In genomic region chr5:88711618-88712224, GRCm38 (mm10) we compare ENCODE assay signal across 9 mouse cellular contexts. TPM values are rescaled to one million over a fixed set of nuclear protein-coding genes. Genes with fewer than 3 reads are reported as not detected.
A peak's percentile ranks its signal among the peaks of the same experiment; 100 is the strongest.
DNase-seq lines count a peak whose midpoint lies in the region; ATAC-seq and TF ChIP-seq lines count a peak whose summit lies in the region.
"Had no signal": no experiment of that assay in that cellular context is flagged by ENCODE, and none has a peak within 500 bp of the region (broad histone marks: within the 10 kb centered on the region; RNA-seq: fewer than 3 reads in every experiment).

No protein-coding gene starts in this region.

- no peak overlapping the region for H3K4me2 ChIP-seq in lung, embryonic 14.5 days
- H3K4me2 ChIP-seq in forebrain, embryonic 16.5 days (ENCODE audit: low read length), result no peak overlapping the region
- H3K4me2 ChIP-seq in limb, embryonic 13.5 days (replicated peaks), result peak overlapping the region; percentile 28
- no peak overlapping the region for H3K4me2 ChIP-seq in stomach, embryonic 14.5 days (replicated peaks; ENCODE audit: low read depth, low read length)

- peak overlapping the region; percentile 63 for H3K27ac ChIP-seq in lung, embryonic 14.5 days (ENCODE audit: low read depth)
- no peak overlapping the region for H3K27ac ChIP-seq in forebrain, embryonic 16.5 days (ENCODE audit: low read length)
- peak overlapping the region; percentile 3; the same call in 1 of the 2 replicates for H3K27ac ChIP-seq in limb, embryonic 13.5 days
- peak overlapping the region; percentile 58; the same call in 1 of the 2 replicates for H3K27ac ChIP-seq in stomach, embryonic 14.5 days (ENCODE audit: low read length)
- H3K27ac ChIP-seq in thymus, adult 2 months (ENCODE audit: control insufficient read depth, insufficient read depth, low read length), result no peak overlapping the region

- H3K9me3 ChIP-seq in lung, embryonic 14.5 days (ENCODE audit: low read depth, low read length), result no peaks in the 10 kb centered on the region
- no peaks in the 10 kb centered on the region for H3K9me3 ChIP-seq in forebrain, embryonic 16.5 days (ENCODE audit: control insufficient read depth, low read length)
- H3K9me3 ChIP-seq in limb, embryonic 13.5 days, result no peaks in the 10 kb centered on the region
- H3K9me3 ChIP-seq in stomach, embryonic 14.5 days (ENCODE audit: control insufficient read depth, low read depth, low read length), result no peaks in the 10 kb centered on the region

- H3K9ac ChIP-seq in lung, embryonic 14.5 days, result 0 out of 2 replicates have a peak overlapping the region, but pooled peaks have one; percentile 13
- H3K9ac ChIP-seq in forebrain, embryonic 16.5 days (replicated peaks; ENCODE audit: low read depth, low read length), result no peak overlapping the region
- no peak overlapping the region for H3K9ac ChIP-seq in limb, embryonic 13.5 days
- no peak overlapping the region for H3K9ac ChIP-seq in stomach, embryonic 14.5 days (replicated peaks; ENCODE audit: low read depth, low read length)

- H3K4me1 ChIP-seq in lung, embryonic 14.5 days (ENCODE audit: insufficient read depth), result no peaks in the 10 kb centered on the region
- no peaks in the 10 kb centered on the region; the same call in 1 of the 2 replicates for H3K4me1 ChIP-seq in forebrain, embryonic 16.5 days (replicated peaks; ENCODE audit: control insufficient read depth, insufficient read depth, low read length)
- H3K4me1 ChIP-seq in limb, embryonic 13.5 days, result peaks cover 13% of the 10 kb centered on the region
- 0 out of 2 replicates have a peak, but pooled peaks cover 6% of the 10 kb centered on the region for H3K4me1 ChIP-seq in stomach, embryonic 14.5 days (ENCODE audit: control insufficient read depth, insufficient read depth, low read length)
- H3K4me1 ChIP-seq in thymus, adult 2 months (replicated peaks; ENCODE audit: control insufficient read depth, insufficient read depth, low read length), result no peaks in the 10 kb centered on the region

- no peak overlapping the region for H3K4me3 ChIP-seq in lung, embryonic 14.5 days (ENCODE audit: low read depth, low read length)
- no peak overlapping the region for H3K4me3 ChIP-seq in forebrain, embryonic 16.5 days (replicated peaks; ENCODE audit: low read length)
- H3K4me3 ChIP-seq in limb, embryonic 13.5 days, result no peak overlapping the region
- H3K4me3 ChIP-seq in stomach, embryonic 14.5 days (ENCODE audit: low read depth, low read length), result no peak overlapping the region
- H3K4me3 ChIP-seq in thymus, adult 2 months (ENCODE audit: control insufficient read depth, insufficient read depth, low read length), result no peak overlapping the region

- peak; percentile 66; the same call in 1 of the 2 replicates for ATAC-seq in lung, embryonic 14.5 days (ENCODE audit: insufficient read depth)
- peak; percentile 23; the same call in 1 of the 2 replicates for ATAC-seq in forebrain, embryonic 16.5 days
- ATAC-seq in limb, embryonic 13.5 days (ENCODE audit: low FRiP score, low read depth), result peak; percentile 62
- ATAC-seq in stomach, embryonic 14.5 days (ENCODE audit: insufficient number of reproducible peaks, insufficient read depth, low FRiP score, low read depth), result peak; percentile 54; the same call in 1 of the 2 replicates

- 21% methylated on average over 10 of the region's 10 CpGs for WGBS in lung, embryonic 14.5 days
- WGBS in forebrain, embryonic 16.5 days, result 22% methylated on average over 10 of the region's 10 CpGs
- WGBS in limb, embryonic 13.5 days, result 24% methylated on average over 10 of the region's 10 CpGs
- WGBS in stomach, embryonic 14.5 days, result 23% methylated on average over 10 of the region's 10 CpGs
- WGBS in thymus, adult 2 months, result 81% methylated on average over 10 of the region's 10 CpGs

- no peak for DNase-seq in lung, embryonic 14.5 days
- no peak for DNase-seq in lung, postnatal 14 days
- DNase-seq in thymus, adult 2 months, result no peak
- DNase-seq in urinary bladder, postnatal 14 days (ENCODE audit: low spot score), result no peak
- DNase-seq in kidney, postnatal 4 days, result no peak
- DNase-seq: thymus, postnatal 25 days had no signal

- TF ChIP-seq POLR2A in thymus, adult 2 months (IDR thresholded peaks at IDR 0.05; ENCODE audit: control insufficient read depth, extremely low read depth, insufficient read depth, low read length, poor library complexity), result no peak

- TF ChIP-seq CTCF in lung, embryonic 14.5 days (IDR thresholded peaks at IDR 0.05; ENCODE audit: low read depth), result no peak
- no peak for TF ChIP-seq CTCF in thymus, adult 2 months (IDR thresholded peaks at IDR 0.05; ENCODE audit: borderline replicate concordance, control insufficient read depth, extremely low read depth, insufficient read depth, low read length, poor library complexity)

- H3K36me3 ChIP-seq in lung, embryonic 14.5 days (ENCODE audit: insufficient read depth), result no peaks in the 10 kb centered on the region
- no peaks in the 10 kb centered on the region for H3K36me3 ChIP-seq in forebrain, embryonic 16.5 days (ENCODE audit: control insufficient read depth, insufficient read depth)
- no peaks in the 10 kb centered on the region for H3K36me3 ChIP-seq in limb, embryonic 13.5 days
- H3K36me3 ChIP-seq in stomach, embryonic 14.5 days (ENCODE audit: control insufficient read depth, insufficient read depth, low read length), result no peaks in the 10 kb centered on the region
- H3K36me3 ChIP-seq in thymus, adult 2 months (ENCODE audit: control insufficient read depth, insufficient read depth, low read length), result no peaks in the 10 kb centered on the region

- no peaks in the 10 kb centered on the region for H3K27me3 ChIP-seq in lung, embryonic 14.5 days (ENCODE audit: insufficient read depth, low read length)
- H3K27me3 ChIP-seq in forebrain, embryonic 16.5 days (replicated peaks; ENCODE audit: control insufficient read depth, insufficient read depth, low read length), result no peaks in the 10 kb centered on the region
- H3K27me3 ChIP-seq in limb, embryonic 13.5 days, result no peaks in the 10 kb centered on the region
- H3K27me3 ChIP-seq in stomach, embryonic 14.5 days (ENCODE audit: control insufficient read depth, insufficient read depth, low read length), result no peaks in the 10 kb centered on the region
- H3K27me3 ChIP-seq in thymus, adult 2 months (ENCODE audit: control insufficient read depth, insufficient read depth, low read length), result no peaks in the 10 kb centered on the region

RNA-seq across cellular contexts. Expression of gene Mob1b, which starts 8.9 kb away (rescaled TPM):
- polyA plus RNA-seq in lung, embryonic 14.5 days (2014; fragmentation: Nextera tagmentation; extraction: Ambion mirVana), result 16.0 and 17.1 TPM in 2 replicates
- polyA plus RNA-seq in forebrain, embryonic 16.5 days (2015; fragmentation: Nextera tagmentation; extraction: Ambion mirVana), result 13.6 and 16.0 TPM in 2 replicates
- 10.5 and 11.4 TPM in 2 replicates for polyA plus RNA-seq in limb, embryonic 13.5 days (2015; fragmentation: Nextera tagmentation; extraction: Ambion mirVana)
- polyA plus RNA-seq in stomach, embryonic 14.5 days (2014; fragmentation: Nextera tagmentation; extraction: Ambion mirVana), result 19.0 and 20.1 TPM in 2 replicates
- 3.8 and 4.9 TPM in 2 replicates for polyA plus RNA-seq in thymus, adult 2 months (2012; rRNA removed)

RNA-seq across cellular contexts. Expression of gene Grsf1, which starts 35.8 kb away (rescaled TPM):
- polyA plus RNA-seq in lung, embryonic 14.5 days (2014; fragmentation: Nextera tagmentation; extraction: Ambion mirVana), result 71.4 and 73.3 TPM in 2 replicates
- 62.9 and 66.5 TPM in 2 replicates for polyA plus RNA-seq in forebrain, embryonic 16.5 days (2015; fragmentation: Nextera tagmentation; extraction: Ambion mirVana)
- 53.0 and 54.8 TPM in 2 replicates for polyA plus RNA-seq in limb, embryonic 13.5 days (2015; fragmentation: Nextera tagmentation; extraction: Ambion mirVana)
- polyA plus RNA-seq in stomach, embryonic 14.5 days (2014; fragmentation: Nextera tagmentation; extraction: Ambion mirVana), result 52.7 and 65.1 TPM in 2 replicates
- polyA plus RNA-seq in thymus, adult 2 months (2012; rRNA removed), result 27.3 and 42.0 TPM in 2 replicates

RNA-seq across cellular contexts. Expression of gene Dck, which starts 53.1 kb away (rescaled TPM):
- polyA plus RNA-seq in lung, embryonic 14.5 days (2014; fragmentation: Nextera tagmentation; extraction: Ambion mirVana), result 61.5 and 61.7 TPM in 2 replicates
- 77.2 and 95.8 TPM in 2 replicates for polyA plus RNA-seq in forebrain, embryonic 16.5 days (2015; fragmentation: Nextera tagmentation; extraction: Ambion mirVana)
- polyA plus RNA-seq in limb, embryonic 13.5 days (2015; fragmentation: Nextera tagmentation; extraction: Ambion mirVana), result 46.5 TPM in 2 replicates
- 47.4 and 48.9 TPM in 2 replicates for polyA plus RNA-seq in stomach, embryonic 14.5 days (2014; fragmentation: Nextera tagmentation; extraction: Ambion mirVana)
- polyA plus RNA-seq in thymus, adult 2 months (2012; rRNA removed), result 58.2 and 75.9 TPM in 2 replicates

Comparison
In these comparisons a context has a peak if more than half of its experiments do, and no peak if none do; other contexts are left out.
1. H3K27ac ChIP-seq: peak in lung, embryonic 14.5 days (single experiment), limb, embryonic 13.5 days (single experiment) and stomach, embryonic 14.5 days (single experiment); none in forebrain, embryonic 16.5 days (single experiment) and thymus, adult 2 months (single experiment).
2. Peak in every context shown above with its lines, with median percentiles within 50 percentile points of each other: ATAC-seq.